Mouse (Mus musculus) ES-Bruce4 (cell line): ENCODE data around the gene Bag3. TPM values are rescaled to one million over a fixed set of nuclear protein-coding genes. Genes with fewer than 3 reads are reported as not detected.
A peak's percentile ranks its signal among the peaks of the same experiment; 100 is the strongest.
"Not testable (repeated sequence)": the region's sequence is repeated elsewhere in the genome, so short reads cannot be mapped to it uniquely, and the experiment has no call there.

Experiments used
- H3K27ac ChIP-seq: 2 replicates; pipeline ENCODE4 v1.5.1; 2012; ENCODE audit warnings: low read length, inconsistent platforms; ENCODE audit not compliant: insufficient read depth
- H3K27me3 ChIP-seq: 2 replicates; pipeline ENCODE4 v1.6.1; 2012; ENCODE audit warnings: mild to moderate bottlenecking, low read length, inconsistent platforms; ENCODE audit not compliant: control insufficient read depth, poor library complexity, insufficient read depth, severe bottlenecking
- H3K36me3 ChIP-seq: 2 replicates; pipeline ENCODE4 v1.6.1; 2012; ENCODE audit warnings: inconsistent platforms, mild to moderate bottlenecking, low read length, moderate library complexity; ENCODE audit not compliant: control insufficient read depth, poor library complexity, insufficient read depth, severe bottlenecking
- H3K4me1 ChIP-seq: one replicate; pipeline ENCODE4 v1.8.1; 2011; ENCODE audit warnings: low read length; ENCODE audit not compliant: control insufficient read depth, insufficient read depth
- H3K4me3 ChIP-seq: 2 replicates; pipeline ENCODE4 v1.5.1; 2011; ENCODE audit warnings: low read depth, mild to moderate bottlenecking, low read length
- H3K9ac ChIP-seq: 2 replicates; pipeline ENCODE4 v1.6.1; 2012; ENCODE audit warnings: low read depth, mild to moderate bottlenecking, inconsistent platforms; ENCODE audit not compliant: poor library complexity, severe bottlenecking
- H3K9me3 ChIP-seq: replicated peaks from 2 replicates; pipeline ENCODE4 v1.6.1; 2012; ENCODE audit warnings: mild to moderate bottlenecking, low read length, inconsistent platforms; ENCODE audit not compliant: control insufficient read depth, poor library complexity, insufficient read depth, severe bottlenecking
- CTCF ChIP-seq: IDR thresholded peaks from one replicate; pipeline ENCODE4 v1.8.1; 2011; ENCODE audit warnings: low read depth, low read length
- EP300 ChIP-seq: IDR thresholded peaks from 2 replicates; pipeline ENCODE4 v1.6.1; 2011; ENCODE audit warnings: low read depth, low read length; ENCODE audit not compliant: insufficient read depth
- POLR2A ChIP-seq: IDR thresholded peaks from one replicate; pipeline ENCODE4 v1.8.1; 2011; ENCODE audit warnings: low read length; ENCODE audit not compliant: insufficient read depth
- polyA plus RNA-seq: library from polyadenylated mRNA; stranded (reverse); fragments of >200 nt; gene quantifications from 2 replicates; pipeline ENCODE4 v1.2.4, GENCODE M21; 2011; ENCODE audit warnings: low read depth; ENCODE audit not compliant: missing spikeins, insufficient read depth, insufficient read length

Bag3 gene
- polyA plus RNA-seq, 1 experiment = 28.4 TPM

DNA sequence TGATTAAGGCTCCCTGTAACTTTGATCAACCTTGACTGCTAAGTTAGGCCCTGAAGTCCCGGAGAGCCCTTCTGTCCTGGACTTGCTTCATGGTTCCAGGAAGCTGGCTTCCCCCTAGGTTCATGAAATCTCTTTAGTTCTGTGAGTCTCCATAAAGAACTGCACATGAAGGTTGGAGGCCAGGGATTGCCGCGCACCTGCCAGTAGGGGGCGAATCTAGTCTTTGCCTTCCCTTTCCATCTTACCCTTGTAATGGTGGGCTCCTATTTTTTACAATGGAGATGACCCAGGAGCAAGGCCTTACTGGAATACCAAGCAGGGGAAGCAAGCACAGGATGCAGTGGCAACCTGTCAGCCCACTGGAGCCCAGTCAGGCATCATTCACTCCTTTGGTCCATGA is 40.0 kb downstream of the Bag3 start:
- H3K4me1 ChIP-seq = peaks cover 4% of the 10 kb centered on the region
- TF ChIP-seq CTCF (peak; percentile 70), POLR2A (no peak)
- no peak overlapping the region for H3K27ac ChIP-seq
- H3K4me3 ChIP-seq = no peak overlapping the region
- H3K9me3 ChIP-seq = no peaks in the 10 kb centered on the region
- no peak overlapping the region for H3K9ac ChIP-seq
- no peaks in the 10 kb centered on the region for H3K27me3 ChIP-seq
- H3K36me3 ChIP-seq = no peaks in the 10 kb centered on the region

DNA sequence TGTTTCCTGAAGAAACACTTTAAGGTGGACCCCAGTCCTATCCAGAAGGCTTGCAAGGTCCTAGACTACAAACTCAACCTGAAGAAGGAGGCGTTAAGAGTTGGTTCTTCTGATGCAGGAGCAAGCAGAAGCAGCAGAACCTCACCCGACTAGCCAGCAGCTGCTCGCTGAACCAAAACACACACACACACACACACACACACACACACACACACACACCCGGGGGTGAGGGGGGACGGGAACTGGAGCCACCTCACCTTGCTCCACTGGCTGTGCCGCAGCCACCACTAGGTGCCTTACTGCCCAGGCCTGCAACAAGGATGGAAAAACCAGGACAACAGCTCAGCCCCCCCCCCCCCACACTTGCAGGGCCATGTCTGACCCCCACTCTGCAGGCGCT is 42.9 kb downstream of the Bag3 start:
- Histone ChIP-seq H3K36me3 (no peaks in the 10 kb centered on the region), H3K4me3 (no peak overlapping the region), H3K9ac (no peak overlapping the region), H3K9me3 (no peaks in the 10 kb centered on the region), H3K4me1 (peaks cover 4% of the 10 kb centered on the region), H3K27ac (no peak overlapping the region), H3K27me3 (no peaks in the 10 kb centered on the region)
- TF ChIP-seq EP300 = no peak
- no peak for TF ChIP-seq POLR2A
- no peak for TF ChIP-seq CTCF

DNA sequence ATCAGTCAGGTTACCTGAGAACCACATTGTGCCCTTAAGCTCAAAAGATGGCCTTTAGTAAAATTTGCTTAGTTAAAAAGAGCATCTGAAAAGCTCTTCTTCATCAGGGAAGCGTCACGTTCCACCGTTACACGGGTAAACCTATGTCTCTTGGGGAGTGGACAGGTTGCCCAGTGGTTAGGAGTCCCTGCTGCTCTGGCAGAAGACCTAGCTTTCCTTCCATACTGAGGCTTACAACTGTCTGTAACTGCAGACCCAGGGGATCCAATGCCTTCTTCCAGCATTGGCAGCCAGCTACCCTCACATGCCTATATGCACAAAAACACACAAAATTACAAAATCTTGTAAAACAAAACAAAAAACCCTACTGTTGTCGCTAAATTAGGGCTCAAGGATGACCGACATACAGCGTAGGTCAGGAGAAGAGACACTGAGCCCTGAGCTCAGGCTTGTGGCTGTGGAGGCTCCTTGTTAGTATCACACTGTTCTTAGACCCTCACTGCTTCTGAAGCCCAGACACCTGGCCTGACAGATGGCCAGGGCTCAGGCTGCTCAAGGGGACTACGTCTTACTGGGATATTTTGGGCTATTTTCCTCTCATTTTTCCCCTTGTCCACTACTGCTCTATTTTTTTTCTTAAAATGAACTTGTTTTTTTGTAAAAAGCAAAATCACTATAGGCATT is 44.3 kb downstream of the Bag3 start:
- no peak for TF ChIP-seq EP300
- no peak for TF ChIP-seq POLR2A
- H3K9me3 ChIP-seq = no peaks in the 10 kb centered on the region
- H3K27me3 ChIP-seq = no peaks in the 10 kb centered on the region
- H3K36me3 ChIP-seq = no peaks in the 10 kb centered on the region
- H3K27ac ChIP-seq = no peak overlapping the region
- H3K4me1 ChIP-seq = peaks cover 4% of the 10 kb centered on the region
- no peak overlapping the region for H3K9ac ChIP-seq
- H3K4me3 ChIP-seq = no peak overlapping the region

DNA sequence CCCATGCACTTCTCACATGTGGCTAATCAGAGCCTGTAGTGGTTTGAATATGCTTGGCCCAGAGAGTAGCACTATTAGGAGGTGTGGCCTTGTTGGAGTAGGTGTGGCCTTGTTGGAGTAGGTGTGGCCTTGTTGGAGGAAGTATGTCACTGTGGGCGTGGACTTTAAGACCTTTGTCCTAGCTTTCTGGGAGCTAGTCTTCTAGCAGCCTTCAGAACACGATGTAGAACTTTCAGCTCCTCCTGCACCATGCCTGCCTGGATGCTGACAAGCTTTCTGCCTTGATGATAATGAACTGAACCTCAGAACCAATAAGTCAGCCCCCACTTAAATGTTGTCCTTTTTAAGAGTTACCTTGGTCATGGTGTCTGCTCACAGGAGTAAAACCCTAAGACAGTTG is 46.0 kb downstream of the Bag3 start:
- not testable (repeated sequence) for H3K27me3 ChIP-seq, H3K9me3 ChIP-seq, H3K36me3 ChIP-seq, H3K4me3 ChIP-seq, H3K27ac ChIP-seq, H3K4me1 ChIP-seq, H3K9ac ChIP-seq

DNA sequence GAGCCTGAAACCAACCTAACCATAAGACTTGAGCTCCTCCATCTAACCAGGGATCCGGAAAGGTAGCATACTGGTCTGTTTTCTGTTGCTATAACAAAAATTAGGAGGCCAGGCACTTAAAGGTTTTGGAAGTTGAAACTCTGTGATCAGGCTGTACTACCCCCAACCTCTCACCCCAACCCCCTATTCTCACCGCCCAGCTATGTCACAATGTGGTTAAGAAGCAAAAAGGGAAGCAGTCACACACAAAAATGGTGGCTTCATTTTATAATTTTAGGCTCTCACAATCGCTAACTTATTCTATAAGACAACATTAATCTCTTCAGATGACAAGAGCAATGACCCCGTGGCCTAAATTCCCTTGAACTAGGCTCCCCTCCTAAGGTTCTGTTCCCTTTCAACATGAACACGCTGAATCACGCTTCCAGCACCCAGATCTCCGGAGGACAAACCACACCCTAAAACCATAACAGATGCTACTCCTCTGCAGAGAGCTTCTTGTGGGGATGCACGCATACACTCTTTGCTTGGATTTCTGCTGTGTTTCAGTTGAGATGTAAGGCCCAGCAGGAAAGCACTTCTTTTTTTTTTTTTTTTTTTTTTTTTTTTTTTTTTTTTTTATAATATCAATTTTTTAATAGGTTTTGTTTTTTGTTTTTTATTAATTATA is 46.7 kb downstream of the Bag3 start:
- H3K36me3 ChIP-seq = no peaks in the 10 kb centered on the region
- peaks cover 3% of the 10 kb centered on the region for H3K4me1 ChIP-seq
- H3K27me3 ChIP-seq = no peaks in the 10 kb centered on the region
- H3K4me3 ChIP-seq = no peak overlapping the region
- H3K9ac ChIP-seq = no peak overlapping the region
- no peaks in the 10 kb centered on the region for H3K9me3 ChIP-seq
- H3K27ac ChIP-seq = no peak overlapping the region
- no peak for TF ChIP-seq POLR2A
- no peak for TF ChIP-seq EP300
- no peak for TF ChIP-seq CTCF

DNA sequence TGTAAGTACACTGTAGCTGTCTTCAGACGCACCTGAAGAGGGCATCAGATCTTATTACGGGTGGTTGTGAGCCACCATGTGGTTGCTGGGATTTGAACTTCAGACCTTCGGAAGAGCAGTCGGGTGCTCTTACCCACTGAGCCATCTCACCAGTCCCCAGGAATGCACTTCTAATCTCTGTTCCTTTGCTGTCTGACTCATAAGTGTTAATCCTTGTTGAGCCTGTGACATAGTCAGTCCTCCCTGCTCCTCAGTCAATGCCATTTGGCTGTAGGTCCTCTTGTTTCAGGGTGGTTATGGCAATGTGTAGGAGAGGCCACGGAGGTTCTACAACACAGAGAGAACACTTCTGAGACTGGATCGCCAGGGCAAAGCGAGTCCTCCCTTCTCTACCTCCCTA is 47.2 kb downstream of the Bag3 start:
- H3K36me3 ChIP-seq, H3K4me3 ChIP-seq, H3K4me1 ChIP-seq, H3K27me3 ChIP-seq, H3K9me3 ChIP-seq, H3K27ac ChIP-seq, H3K9ac ChIP-seq: not testable (repeated sequence)
